Mouse (Mus musculus): ENCODE data around the gene Mrpl23.

DNA sequence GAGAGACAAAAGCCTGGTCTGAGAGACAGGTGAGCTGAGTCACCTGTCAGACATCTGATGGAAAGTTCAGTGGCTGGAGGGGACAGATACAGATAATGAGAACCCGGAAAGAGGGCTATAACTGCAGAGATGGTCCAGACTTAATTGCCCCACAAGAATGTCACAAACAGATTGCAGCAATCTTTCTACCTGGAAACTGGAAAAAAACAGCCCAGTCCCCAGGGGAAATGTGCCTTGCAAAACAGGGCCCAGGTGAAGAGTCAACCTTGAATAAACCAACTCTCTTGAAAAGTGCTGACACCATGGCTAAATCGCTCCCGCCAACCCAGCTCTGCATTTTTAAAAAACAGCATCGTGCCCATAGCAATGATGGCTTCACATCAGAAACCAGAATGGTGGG, 12.2 kb upstream of the Mrpl23 start:
- TF ChIP-seq CTCF (conservative IDR thresholded peaks at IDR 0.05; ENCODE audit: insufficient read depth, insufficient read length, low read depth, low read length) = no peak
- no peak for TF ChIP-seq POLR2A (IDR thresholded peaks at IDR 0.05; ENCODE audit: low read depth, low read length)

Measured in kidney, adult 2 months (tissue).